Mouse (Mus musculus) forebrain, embryonic 11.5 days (tissue): ENCODE results near the gene Mbd5. TPM values are rescaled to one million over a fixed set of nuclear protein-coding genes. Genes with fewer than 3 reads are reported as not detected.

Experiments used
- ATAC-seq: fragments of 200-750 bp; cut with Nextera tagmentation; replicated peaks from 2 replicates; pipeline ENCODE4 v1.8.0; 2017; ENCODE audit warnings: moderate TSS enrichment; ENCODE audit not compliant: low FRiP score
- DNase-seq: peaks from one replicate; pipeline ENCODE4 v3.0.0-alpha.2; 2017; ENCODE audit warnings: low spot score
- H3K27ac ChIP-seq: fragments of 300-500 bp; sonication (generic); 2 replicates; pipeline ENCODE4 v1.5.1; 2014; ENCODE audit warnings: low read depth, low read length
- H3K27me3 ChIP-seq: fragments of 300-500 bp; sonication (generic); 2 replicates; pipeline ENCODE4 v1.6.1; 2014; ENCODE audit warnings: mild to moderate bottlenecking, low read length, mixed read lengths; ENCODE audit not compliant: control insufficient read depth, insufficient read depth
- H3K36me3 ChIP-seq: fragments of 300-500 bp; sonication (generic); 2 replicates; pipeline ENCODE4 v1.6.1; 2014; ENCODE audit warnings: mild to moderate bottlenecking, low read length, moderate library complexity, mixed read lengths; ENCODE audit not compliant: control insufficient read depth, insufficient read depth
- H3K4me1 ChIP-seq: fragments of 300-500 bp; sonication (generic); replicated peaks from 2 replicates; pipeline ENCODE4 v1.6.1; 2014; ENCODE audit warnings: low read length, mixed read lengths; ENCODE audit not compliant: control insufficient read depth, insufficient read depth
- H3K4me2 ChIP-seq: fragments of 300-500 bp; sonication (generic); 2 replicates; pipeline ENCODE4 v1.6.1; 2014; ENCODE audit warnings: low read depth, mild to moderate bottlenecking, low read length, moderate library complexity, mixed read lengths; ENCODE audit not compliant: severe bottlenecking
- H3K4me3 ChIP-seq: fragments of 300-500 bp; sonication (generic); 2 replicates; pipeline ENCODE4 v1.5.1; 2014; ENCODE audit warnings: low read depth, low read length
- H3K9ac ChIP-seq: fragments of 300-500 bp; sonication (generic); 2 replicates; pipeline ENCODE4 v1.6.1; 2014; ENCODE audit warnings: low read length
- H3K9me3 ChIP-seq: fragments of 300-500 bp; sonication (generic); 2 replicates; pipeline ENCODE4 v1.6.1; 2016; ENCODE audit warnings: low read length, mixed read lengths; ENCODE audit not compliant: control insufficient read depth
- WGBS: fragments of 180-500 bp; shearing (Covaris S2); extraction: QIAGEN DNeasy Blood & Tissue Kit; methylation state at CpG from one replicate; pipeline ENCODE4 v1.1.7; 2014; 5-methylcytosine and 5-hydroxymethylcytosine counted together
- polyA plus RNA-seq: library from polyadenylated mRNA; unstranded; fragments of >200 nt; fragmentation: Nextera tagmentation; extraction: Ambion mirVana; gene quantifications from 2 replicates; pipeline ENCODE4 v1.2.1, GENCODE M21; 2014

The Mbd5 gene
- polyA plus RNA-seq, 1 experiment from 2014 or later = 32.9 TPM

- Histone ChIP-seq H3K4me2 (no peak overlapping the region), H3K27ac (no peak overlapping the region), H3K4me3 (no peak overlapping the region), H3K9me3 (no peaks in the 10 kb centered on the region), H3K9ac (no peak overlapping the region), H3K27me3 (no peaks in the 10 kb centered on the region), H3K36me3 (no peaks in the 10 kb centered on the region), H3K4me1 (no peaks in the 10 kb centered on the region)
- ATAC-seq (no peak), DNase-seq (no peak)
Measured at GRCm38 (mm10) chr2:49096765-49097164, 147.5 kb downstream of the Mbd5 start.

- no peaks in the 10 kb centered on the region for H3K4me1 ChIP-seq
- H3K9ac ChIP-seq = no peak overlapping the region
- ATAC-seq = no peak
- no peak overlapping the region for H3K4me3 ChIP-seq
- no peaks in the 10 kb centered on the region for H3K36me3 ChIP-seq
- no peaks in the 10 kb centered on the region for H3K27me3 ChIP-seq
- H3K27ac ChIP-seq = no peak overlapping the region
- H3K9me3 ChIP-seq = no peaks in the 10 kb centered on the region
- no peak overlapping the region for H3K4me2 ChIP-seq
- DNase-seq = no peak
Measured at GRCm38 (mm10) chr2:49108906-49109305, 159.6 kb downstream of the Mbd5 start.

- DNase-seq = no peak
- no peaks in the 10 kb centered on the region for H3K4me1 ChIP-seq
- H3K27me3 ChIP-seq = no peaks in the 10 kb centered on the region
- no peaks in the 10 kb centered on the region for H3K9me3 ChIP-seq
- no peak overlapping the region for H3K27ac ChIP-seq
- no peak overlapping the region for H3K4me2 ChIP-seq
- no peaks in the 10 kb centered on the region for H3K36me3 ChIP-seq
- no peak for ATAC-seq
- no peak overlapping the region for H3K4me3 ChIP-seq
- H3K9ac ChIP-seq = no peak overlapping the region
- 95% methylated on average over 6 of the region's 6 CpGs for WGBS
Measured at GRCm38 (mm10) chr2:49119875-49120274, 170.6 kb downstream of the Mbd5 start.

GRCm38 (mm10) chr2:49121603-49122002 is 172.3 kb downstream of the Mbd5 start:
- Histone ChIP-seq H3K27ac (no peak overlapping the region), H3K4me3 (no peak overlapping the region)

GRCm38 (mm10) chr2:49142186-49142585 is 192.9 kb downstream of the Mbd5 start:
- no peaks in the 10 kb centered on the region for H3K36me3 ChIP-seq
- 86% methylated on average over 3 of the region's 3 CpGs for WGBS

More at GRCm38 (mm10) chr2:49121603-49122002, 172.3 kb downstream of the Mbd5 start:
- DNase-seq = no peak
- H3K9ac ChIP-seq = no peak overlapping the region
- H3K4me1 ChIP-seq = no peaks in the 10 kb centered on the region
- WGBS = 85% methylated on average over 3 of the region's 3 CpGs
- no peaks in the 10 kb centered on the region for H3K9me3 ChIP-seq
- no peaks in the 10 kb centered on the region for H3K27me3 ChIP-seq
- H3K4me2 ChIP-seq = no peak overlapping the region
- H3K36me3 ChIP-seq = no peaks in the 10 kb centered on the region
- ATAC-seq = no peak

GRCm38 (mm10) chr2:49153649-49154048 is 204.3 kb downstream of the Mbd5 start:
- Histone ChIP-seq H3K27ac (no peak overlapping the region), H3K4me3 (no peak overlapping the region), H3K27me3 (no peaks in the 10 kb centered on the region), H3K4me2 (no peak overlapping the region), H3K4me1 (no peaks in the 10 kb centered on the region), H3K9ac (no peak overlapping the region), H3K36me3 (no peaks in the 10 kb centered on the region), H3K9me3 (no peaks in the 10 kb centered on the region)
- DNase-seq (no peak), ATAC-seq (no peak)
- 70% methylated on average over 1 of the region's 1 CpGs for WGBS

More at GRCm38 (mm10) chr2:49142186-49142585, 192.9 kb downstream of the Mbd5 start:
- Histone ChIP-seq H3K27ac (no peak overlapping the region), H3K4me3 (no peak overlapping the region), H3K9me3 (no peaks in the 10 kb centered on the region), H3K9ac (no peak overlapping the region), H3K4me2 (no peak overlapping the region), H3K4me1 (no peaks in the 10 kb centered on the region), H3K27me3 (no peaks in the 10 kb centered on the region)
- ATAC-seq = no peak
- no peak for DNase-seq

GRCm38 (mm10) chr2:49160232-49160947 is 211.1 kb downstream of the Mbd5 start:
- ATAC-seq (no peak), DNase-seq (no peak)
- Histone ChIP-seq H3K27me3 (no peaks in the 10 kb centered on the region), H3K4me1 (no peaks in the 10 kb centered on the region), H3K4me3 (no peak overlapping the region), H3K27ac (no peak overlapping the region), H3K36me3 (no peaks in the 10 kb centered on the region), H3K9me3 (no peaks in the 10 kb centered on the region), H3K4me2 (no peak overlapping the region), H3K9ac (no peak overlapping the region)
- WGBS = 92% methylated on average over 5 of the region's 5 CpGs

GRCm38 (mm10) chr2:49169766-49170165 is 220.5 kb downstream of the Mbd5 start:
- DNase-seq (no peak), ATAC-seq (no peak)
- Histone ChIP-seq H3K4me1 (no peaks in the 10 kb centered on the region), H3K4me3 (no peak overlapping the region), H3K4me2 (no peak overlapping the region), H3K9ac (no peak overlapping the region), H3K36me3 (no peaks in the 10 kb centered on the region), H3K27me3 (no peaks in the 10 kb centered on the region), H3K27ac (no peak overlapping the region), H3K9me3 (no peaks in the 10 kb centered on the region)
- WGBS = 91% methylated on average over 3 of the region's 3 CpGs

GRCm38 (mm10) chr2:49177015-49177414 is 227.7 kb downstream of the Mbd5 start:
- no peaks in the 10 kb centered on the region for H3K4me1 ChIP-seq
- H3K9ac ChIP-seq = no peak overlapping the region
- H3K27ac ChIP-seq = no peak overlapping the region
- ATAC-seq (no peak), DNase-seq (no peak)
- 89% methylated on average over 3 of the region's 3 CpGs for WGBS
- H3K27me3 ChIP-seq = no peaks in the 10 kb centered on the region
- no peaks in the 10 kb centered on the region for H3K9me3 ChIP-seq
- H3K4me2 ChIP-seq = no peak overlapping the region
- no peak overlapping the region for H3K4me3 ChIP-seq
- no peaks in the 10 kb centered on the region for H3K36me3 ChIP-seq
